Mouse (Mus musculus) heart, postnatal 14 days (tissue): ENCODE results near the gene Eya3. TPM values are rescaled to one million over a fixed set of nuclear protein-coding genes. Genes with fewer than 3 reads are reported as not detected.
A peak's percentile ranks its signal among the peaks of the same experiment; 100 is the strongest.

Experiments
- DNase-seq, 2 experiments: peaks; one replicate each; pipeline ENCODE4 v3.0.0; 2021 to 2022
- intact Hi-C: fragments of 180-260 bp; cut with DNase I; formaldehyde crosslinking; loops from one replicate; pipeline ENCODE4 v1.15.1; 2025
- total RNA-seq, 2 experiments: library from RNA; stranded (reverse); gene quantifications; 2 replicates each; pipeline ENCODE4 v1.2.3; 2021

The Eya3 gene
- total RNA-seq, 2 experiments from 2014 or later, result 36.4 to 38.5 TPM

DNA sequence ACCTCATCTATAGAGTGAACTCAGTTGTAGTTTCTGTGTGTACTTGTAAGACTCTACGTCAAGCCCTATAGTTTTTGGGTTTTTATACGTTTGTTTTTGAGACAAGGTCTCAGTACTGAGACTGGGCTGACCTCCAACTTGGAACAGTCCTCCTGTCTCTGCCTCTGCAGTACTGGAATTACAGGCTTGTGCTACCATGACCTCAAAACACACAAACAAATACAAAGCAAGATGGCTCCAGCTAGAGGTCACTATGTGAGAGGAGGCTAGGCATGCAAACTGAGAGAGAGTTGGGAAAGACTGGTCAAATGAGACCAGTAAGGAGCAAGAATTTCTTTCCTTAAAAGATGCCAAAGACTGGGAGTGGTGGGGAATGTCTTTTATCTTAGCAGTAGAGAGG is 2.8 kb upstream of the Eya3 start:
- DNase-seq, result no peak
- intact Hi-C loops, result loop anchor here (1.0 to 5.0 kb wide), 2 partner anchors 41 to 90 kb away; no protein-coding TSS in a partner anchor

DNA sequence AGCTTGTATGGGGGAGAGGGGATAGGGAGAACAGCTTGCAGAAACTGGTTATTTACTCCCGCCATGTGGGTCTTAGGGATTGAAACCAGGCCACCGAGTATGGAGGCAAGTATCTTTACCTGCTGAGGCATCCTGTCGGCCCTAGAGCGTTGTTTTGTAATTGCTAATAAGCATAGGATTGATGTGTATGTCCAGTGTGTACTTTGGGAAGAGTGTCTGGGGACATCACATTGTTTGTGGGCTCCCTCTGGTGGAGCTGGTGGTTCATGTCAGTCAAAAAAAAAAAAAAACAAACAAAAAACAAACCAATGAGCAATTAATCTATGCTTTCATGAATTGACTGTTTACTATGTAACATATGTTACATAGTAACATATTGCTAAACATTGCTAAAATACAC is 2.2 kb upstream of the Eya3 start:
- peak in 1 of 2 experiments; percentile 48 for DNase-seq

DNA sequence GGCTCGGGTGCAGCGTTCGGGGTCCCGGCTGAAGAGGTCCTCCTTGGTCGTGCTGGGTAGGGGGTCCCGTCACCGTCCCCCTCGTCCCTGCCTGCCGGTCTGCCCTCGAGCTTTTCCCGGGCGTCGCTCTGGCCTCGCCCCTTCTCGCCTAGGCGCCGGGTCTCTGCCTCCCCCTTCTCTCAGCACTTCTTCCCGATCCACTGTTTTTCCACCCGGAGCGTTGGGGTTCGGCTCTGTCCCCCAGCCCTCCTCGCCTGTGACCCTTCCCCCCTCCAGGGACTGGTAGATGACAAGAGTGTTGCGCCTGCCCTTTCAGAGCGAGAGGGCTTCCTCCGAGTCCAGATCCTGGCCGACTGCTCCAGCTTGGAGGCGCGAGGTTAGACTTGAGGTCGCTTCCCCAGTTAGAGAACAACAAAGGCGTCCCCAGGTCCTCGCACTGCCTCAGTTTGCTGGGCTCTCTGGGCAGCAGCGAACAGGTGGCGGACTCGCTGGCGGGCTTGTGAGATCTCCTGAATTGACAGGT is 465 bp downstream of the Eya3 start:
- intact Hi-C loops, result loop anchor here (5.0 kb wide), 1 partner anchor 38 kb away; no protein-coding TSS in a partner anchor
- no peak for DNase-seq

More for the DNA sequence above, 2.2 kb upstream of the Eya3 start:
- intact Hi-C loops, result loop anchor here (1.0 to 5.0 kb wide), 2 partner anchors 41 to 90 kb away; no protein-coding TSS in a partner anchor

DNA sequence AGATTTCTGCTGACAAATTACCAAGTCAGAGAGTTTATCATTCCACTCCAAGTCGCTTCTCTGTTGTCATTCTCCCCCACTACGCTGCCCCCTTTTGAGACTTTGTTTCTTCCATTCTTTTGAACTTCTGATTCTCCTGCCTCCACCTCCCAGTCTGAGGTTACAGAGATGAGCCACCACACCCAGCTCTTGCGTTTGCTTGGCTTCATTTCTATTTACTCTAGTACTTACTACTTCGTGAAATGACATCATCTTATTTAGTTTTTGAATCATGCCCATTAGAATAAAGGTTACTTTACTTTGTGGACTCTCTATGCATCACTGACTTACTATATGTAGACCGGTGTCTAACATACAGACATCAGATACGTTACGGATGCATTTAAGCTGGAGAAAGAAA is 8.7 kb downstream of the Eya3 start:
- DNase-seq, result no peak
- intact Hi-C loops, result no loop called here

DNA sequence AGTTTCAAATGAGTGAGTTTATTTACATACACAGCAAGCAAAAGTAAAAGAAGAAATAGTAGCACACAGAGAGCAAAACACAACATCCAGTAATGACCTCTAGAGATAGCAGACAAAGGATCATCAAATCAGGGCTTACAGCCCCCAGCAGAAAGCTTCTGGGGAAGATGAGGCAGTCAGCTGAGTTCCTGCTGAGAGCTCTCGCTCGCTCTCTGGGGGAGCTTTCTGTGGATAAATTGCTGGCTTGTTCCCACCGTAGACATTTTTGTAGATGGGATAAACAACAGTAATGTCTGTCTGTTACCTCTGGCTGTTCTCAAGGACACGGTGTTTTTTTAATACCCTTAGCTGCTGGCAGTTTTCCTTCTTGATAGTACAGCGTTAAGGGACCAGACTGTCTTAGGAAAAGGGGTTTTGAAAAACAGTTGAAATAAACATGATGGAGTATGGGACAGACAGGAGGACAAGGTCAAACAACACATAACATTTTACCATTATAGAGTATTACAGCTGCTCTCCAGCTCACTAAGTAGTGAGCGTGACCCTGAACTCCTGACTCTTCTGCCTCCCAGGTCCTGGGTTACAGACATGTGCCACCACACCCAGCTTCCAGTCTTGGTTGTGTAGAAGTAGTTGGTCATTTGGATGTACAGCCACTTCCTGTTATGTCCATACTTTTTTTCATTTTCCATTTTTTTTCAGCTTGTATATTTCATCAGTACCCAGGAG is 10.6 kb downstream of the Eya3 start:
- intact Hi-C loops, result no loop called here
- no peak for DNase-seq

DNA sequence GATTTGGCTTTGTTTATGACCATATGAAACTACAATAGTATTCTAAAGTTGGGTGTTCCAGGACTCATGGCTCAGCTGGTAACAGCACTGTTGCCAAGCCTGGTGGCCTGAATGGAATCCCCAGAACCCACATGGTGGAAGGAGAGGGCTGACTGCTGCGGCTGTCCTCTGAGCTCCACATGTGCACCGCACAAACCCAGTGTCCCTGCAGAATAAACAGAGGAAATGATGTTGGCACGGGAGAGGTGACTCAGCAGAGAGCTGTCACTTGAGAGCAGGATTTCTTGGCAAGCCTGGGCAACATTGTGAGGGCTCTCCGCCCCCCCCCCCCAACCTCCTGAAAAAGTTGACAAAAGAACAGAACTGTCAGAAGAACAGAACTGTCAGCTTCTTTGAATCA is 14.1 kb downstream of the Eya3 start:
- peak; percentile 30 to 40 for DNase-seq

DNA sequence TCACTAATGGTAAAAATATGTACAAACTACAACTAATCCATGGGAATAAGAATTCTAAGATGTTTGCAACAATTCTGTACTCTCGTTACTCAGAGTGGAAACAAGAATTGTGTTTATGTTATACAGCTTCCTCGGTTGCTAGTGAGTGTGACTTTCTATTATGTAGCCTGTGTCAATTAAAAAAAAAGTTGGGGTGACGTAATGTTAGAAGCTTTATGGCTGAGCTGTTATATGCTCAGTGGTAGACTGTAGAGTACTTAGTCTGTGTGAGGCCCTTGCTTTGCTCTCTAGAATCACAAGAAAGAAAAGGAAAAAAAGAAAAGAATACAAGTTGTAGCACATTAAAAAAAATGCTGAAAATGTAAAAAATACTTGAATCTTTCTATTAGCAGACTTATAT is 15.0 kb downstream of the Eya3 start:
- intact Hi-C loops, result no loop called here
- no peak for DNase-seq

More for the DNA sequence above, 14.1 kb downstream of the Eya3 start:
- intact Hi-C loops, result no loop called here

DNA sequence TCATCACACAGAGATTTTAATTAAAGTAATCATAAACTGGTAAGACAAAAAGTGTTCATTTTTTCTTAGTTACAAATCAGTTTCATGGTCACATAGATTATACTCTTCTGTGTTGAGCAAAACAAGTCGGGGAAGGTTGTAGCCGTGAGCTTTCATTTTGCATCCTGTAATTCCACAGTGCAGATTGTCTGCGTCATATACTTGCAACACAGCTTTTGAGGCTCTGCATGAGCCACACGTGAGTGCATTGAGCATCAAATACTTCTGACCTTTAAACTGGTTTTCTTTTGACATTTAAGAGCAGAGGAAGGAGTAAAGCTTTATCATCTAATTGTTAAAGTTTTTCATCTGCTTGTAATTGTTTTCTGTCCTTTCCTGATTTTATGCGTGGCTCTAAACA is 16.5 kb downstream of the Eya3 start:
- intact Hi-C loops, result no loop called here

DNA sequence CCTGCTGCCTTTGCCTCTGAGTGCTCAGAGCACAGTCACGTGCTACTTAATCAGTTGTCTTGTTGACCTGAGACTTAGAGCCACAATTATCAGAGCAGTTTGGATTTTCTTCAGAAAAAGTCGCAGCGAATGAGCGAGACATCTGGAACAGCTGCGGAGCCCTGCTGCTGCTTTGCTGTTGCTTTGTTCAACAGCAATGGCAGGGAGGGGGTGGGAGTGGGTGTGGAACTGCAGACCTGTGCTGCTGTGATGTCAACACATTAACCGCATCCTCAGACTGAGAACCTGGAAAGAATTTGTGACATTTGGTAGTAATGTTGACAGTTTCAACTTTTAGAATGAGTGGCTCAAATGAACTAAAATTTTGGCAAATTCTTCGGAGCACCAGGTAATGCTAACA is 20.3 kb downstream of the Eya3 start:
- DNase-seq, result no peak
- intact Hi-C loops, result no loop called here

More for the DNA sequence above, 16.5 kb downstream of the Eya3 start:
- DNase-seq, result no peak

DNA sequence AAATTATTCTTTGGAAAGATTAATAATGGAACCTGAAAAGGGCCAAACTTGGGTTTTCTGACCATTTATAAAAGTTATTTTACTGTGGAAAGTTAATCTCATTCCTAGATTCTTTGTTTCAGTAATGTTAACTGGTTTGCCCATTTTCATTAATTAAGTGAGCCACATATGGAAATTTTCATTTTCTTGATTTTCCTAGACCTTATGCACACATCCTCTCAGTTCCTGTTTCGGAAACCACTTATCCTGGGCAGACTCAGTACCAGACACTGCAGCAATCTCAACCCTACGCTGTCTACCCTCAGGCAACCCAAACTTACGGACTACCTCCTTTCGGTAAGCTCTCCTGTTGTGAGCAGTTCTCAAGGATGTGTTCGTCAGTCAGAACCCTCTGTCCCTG is 33.9 kb downstream of the Eya3 start:
- no peak for DNase-seq
- intact Hi-C loops, result no loop called here

DNA sequence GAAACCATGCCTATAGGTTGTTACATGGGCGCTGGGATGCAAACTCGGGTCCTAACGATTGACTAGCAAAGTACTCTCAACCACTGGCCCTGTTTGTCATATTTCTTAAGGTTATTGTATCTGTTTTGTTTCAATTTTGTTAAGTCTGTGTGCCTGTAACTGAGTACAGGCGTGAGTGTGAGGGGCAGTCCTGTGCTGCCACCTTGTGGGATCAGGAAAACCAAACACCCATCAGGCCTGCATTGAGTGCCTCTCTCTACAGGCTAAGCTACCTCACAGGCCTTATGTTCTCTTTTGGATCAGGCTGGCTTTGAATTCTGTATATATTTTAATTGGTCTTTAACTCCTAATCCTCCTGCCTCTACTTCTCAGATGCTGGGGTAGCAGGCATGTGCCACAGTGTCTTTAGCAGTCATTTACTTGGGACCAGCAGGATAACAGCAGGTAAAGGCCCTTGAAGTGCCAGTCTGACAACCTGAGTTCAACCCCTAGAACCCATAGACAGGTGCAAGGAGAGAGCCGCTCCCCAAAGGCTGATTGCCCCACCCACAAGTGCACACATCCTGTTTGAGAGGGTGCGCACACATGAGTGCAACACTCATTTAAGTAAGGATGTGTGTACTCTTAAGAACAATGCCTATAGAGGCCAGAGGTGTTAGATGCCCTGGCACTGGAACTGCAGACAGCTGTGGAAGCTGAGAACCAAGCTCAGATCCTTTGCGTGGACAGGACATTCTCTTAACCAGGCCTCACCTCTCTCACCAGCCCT is 38.2 kb downstream of the Eya3 start:
- intact Hi-C loops, result loop anchor here (1.0 to 5.0 kb wide), 2 partner anchors 40 to 131 kb away; partner anchors contain the start of gene Eya3

DNA sequence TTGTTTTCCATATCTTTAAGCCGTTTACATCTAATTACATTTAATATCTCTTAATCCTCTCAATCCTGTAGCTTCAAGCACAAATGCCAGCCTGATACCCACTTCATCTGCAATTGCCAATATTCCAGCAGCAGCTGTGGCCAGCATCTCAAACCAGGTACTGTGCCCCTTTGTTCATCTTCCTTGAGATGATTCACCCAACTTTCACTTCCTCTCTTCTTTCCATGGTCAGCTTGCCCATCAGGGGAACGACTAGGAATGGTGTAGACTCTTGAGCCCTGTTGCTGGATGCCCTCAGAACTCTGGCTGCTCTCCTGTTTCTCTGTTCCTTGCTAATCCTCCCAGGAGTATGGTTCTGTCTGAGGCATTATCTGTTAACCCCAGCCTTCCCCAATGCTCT is 50.8 kb downstream of the Eya3 start:
- intact Hi-C loops, result no loop called here
- no peak for DNase-seq

More for the DNA sequence above, 38.2 kb downstream of the Eya3 start:
- DNase-seq, result peak; percentile 37 to 49

DNA sequence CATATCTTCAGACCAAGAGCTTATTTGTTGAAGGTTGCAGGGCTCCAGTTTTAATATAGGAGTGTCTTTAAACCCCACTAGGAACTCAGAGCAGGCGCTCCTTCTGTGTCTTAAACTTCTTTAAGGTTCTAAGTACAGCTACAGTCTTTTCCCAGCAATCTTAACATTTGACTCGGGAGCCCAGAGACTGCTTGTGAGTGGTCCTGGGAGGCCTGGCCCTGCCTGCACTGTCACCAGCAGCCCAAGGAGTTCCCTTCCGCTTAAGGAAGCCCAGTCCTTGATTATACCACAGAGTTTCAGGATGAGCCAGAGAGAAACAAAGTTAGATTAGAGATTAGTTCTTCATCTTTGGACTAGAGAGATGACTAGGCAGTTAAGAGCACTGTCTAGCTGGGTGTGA is 54.6 kb downstream of the Eya3 start:
- no peak for DNase-seq
- intact Hi-C loops, result no loop called here

DNA sequence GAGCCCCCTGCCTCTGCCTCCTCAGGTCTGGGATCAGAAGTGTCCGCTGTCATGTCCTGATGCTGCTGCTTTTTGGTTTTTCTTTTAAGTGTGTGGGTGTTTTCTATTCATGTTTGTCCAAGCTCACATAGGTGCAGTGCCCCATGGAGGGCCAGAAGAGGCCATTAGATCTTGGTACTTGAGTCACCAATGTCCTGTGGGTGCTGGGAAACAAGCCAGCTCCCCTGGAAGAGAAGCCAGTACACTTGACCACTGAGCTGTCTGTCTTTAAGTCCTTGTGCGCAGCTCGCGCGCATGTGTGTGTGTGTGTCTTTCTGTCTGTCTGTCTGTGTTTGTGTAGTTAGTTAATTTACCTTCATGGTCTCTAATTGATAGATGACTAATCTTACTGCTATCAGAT is 63.3 kb downstream of the Eya3 start:
- no peak for DNase-seq
- intact Hi-C loops, result no loop called here

DNA sequence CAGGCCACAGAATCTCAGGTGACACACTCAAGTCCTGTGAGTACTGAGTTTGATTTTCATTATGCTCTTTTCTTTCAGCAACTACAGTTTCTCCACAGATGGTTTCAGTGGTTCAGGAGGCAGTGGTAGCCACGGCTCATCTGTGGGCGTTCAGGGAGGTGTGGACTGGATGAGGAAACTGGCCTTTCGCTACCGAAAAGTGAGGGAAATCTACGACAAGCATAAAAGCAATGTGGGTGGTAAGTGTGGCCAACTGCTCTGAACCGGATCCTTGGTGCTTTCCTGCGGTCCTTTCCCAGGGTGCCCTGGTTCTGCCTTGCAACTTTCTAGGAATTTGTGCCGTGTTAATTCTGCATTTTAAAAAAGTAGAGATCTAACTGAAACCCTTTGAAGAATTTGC is 68.1 kb downstream of the Eya3 start:
- intact Hi-C loops, result no loop called here
- no peak for DNase-seq

DNA sequence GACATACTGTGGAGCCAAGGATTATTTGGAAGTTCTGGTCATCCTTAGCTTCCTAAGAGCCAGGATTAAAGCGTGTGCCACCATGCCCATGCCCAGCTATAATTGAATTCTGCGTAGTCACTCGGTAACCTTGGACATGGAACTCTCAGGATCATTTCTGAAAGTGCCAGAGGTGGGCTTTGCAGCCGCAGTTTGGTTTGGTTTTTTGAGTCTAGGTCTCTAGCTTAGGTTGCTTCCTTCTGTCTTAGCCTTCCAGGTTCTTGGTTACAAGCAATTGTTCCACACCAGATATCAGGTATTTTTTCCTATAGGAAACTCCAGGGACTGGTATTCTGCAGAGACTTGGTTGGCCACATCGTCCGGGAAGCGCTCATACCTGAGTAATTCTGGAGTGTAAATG is 74.4 kb downstream of the Eya3 start:
- no peak for DNase-seq
- intact Hi-C loops, result no loop called here

DNA sequence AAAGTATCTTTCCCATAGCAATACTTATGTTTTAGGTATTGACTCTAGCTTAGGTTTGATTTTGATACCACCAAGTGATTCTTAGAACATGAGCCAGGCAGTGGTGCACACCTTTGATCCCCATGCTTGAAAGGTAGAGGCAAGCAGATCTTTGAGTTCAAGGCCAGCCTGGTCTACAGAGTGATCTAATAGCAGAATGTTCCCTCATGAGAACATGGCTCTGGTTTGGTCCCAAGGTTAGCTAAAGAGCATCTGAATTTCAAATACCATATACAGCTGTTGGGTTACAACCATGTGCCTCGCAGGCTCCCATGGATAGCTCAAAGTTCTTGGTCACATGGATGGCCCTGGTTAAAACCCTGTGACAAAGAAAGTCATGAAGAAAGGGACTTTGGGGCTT is 79.5 kb downstream of the Eya3 start:
- intact Hi-C loops, result no loop called here
- DNase-seq, result no peak

DNA sequence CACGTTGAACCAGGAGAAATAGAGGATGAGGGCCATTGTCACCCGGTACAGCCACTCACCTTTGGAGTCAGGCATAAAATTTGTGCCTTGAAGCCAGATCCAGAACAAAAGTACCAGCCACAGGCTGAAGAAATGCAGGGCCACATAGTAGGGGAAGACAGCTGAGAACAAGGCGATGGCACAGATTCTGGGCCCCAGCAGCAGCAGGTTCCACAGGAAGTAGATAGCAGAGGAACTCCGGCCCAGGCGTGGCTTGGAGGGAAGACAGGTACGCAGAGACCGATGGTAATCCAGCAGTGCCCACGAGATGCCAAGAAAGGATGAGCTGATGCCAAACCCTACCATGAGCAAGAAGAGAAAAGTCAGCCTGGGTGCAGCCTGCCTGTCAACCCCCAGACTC is 89.4 kb downstream of the Eya3 start:
- no peak for DNase-seq
- intact Hi-C loops, result no loop called here

DNA sequence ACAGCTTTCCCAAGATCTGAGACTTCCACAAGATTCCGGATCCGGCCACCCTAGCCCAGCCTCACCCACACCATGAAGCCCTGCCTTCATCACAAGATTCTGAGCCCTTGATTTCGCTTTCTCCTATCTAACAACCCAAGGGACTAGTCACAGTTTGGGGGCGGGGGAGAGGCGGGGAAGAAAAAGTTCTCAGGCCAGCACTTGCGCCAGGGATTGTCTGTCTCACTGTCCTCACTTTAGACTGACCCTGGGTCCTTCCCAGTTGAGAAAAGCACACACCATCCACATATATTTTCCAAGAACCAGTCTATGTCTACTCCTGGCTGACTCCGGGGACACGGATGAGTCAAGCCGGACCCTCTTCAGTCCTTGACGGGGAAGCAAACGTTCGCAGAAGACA is 92.8 kb downstream of the Eya3 start:
- DNase-seq, result no peak
- intact Hi-C loops, result no loop called here

DNA sequence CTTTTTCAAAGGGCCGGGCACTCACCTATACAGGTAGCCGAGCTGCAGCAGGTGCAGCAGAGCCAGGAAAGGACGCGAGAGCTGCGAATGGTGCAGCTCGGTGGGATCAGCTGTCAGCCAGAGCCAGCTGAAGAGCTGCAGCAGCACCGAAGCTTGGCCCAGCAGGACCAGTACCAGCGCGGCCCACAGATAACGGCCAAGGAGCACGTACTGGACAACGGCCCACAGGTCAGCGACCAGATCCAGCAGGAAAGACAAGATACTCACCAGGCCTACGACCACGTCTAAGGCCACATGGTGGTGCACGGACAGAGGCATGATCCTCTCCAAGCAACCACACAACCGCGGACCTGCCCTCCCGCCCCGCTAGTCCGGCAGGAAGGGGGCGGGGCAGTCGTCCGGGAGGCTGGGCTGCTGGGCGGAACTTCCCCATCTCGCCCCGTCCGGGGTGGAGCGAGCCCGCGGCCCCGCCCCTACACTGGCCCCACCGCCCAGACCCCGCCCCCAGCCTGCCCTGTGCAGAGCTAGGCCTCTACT is 93.4 kb downstream of the Eya3 start, which contains the start of gene Xkr8:
Xkr8 (minus strand) TSS at position 399 of the 537 bp plus-strand sequence.
- intact Hi-C loops, result no loop called here
- peak; percentile 94 to 95 for DNase-seq
